Mouse (Mus musculus): ENCODE results near the gene AL731706.1. TPM values are rescaled to one million over a fixed set of nuclear protein-coding genes. Genes with fewer than 3 reads are reported as not detected.
A peak's percentile ranks its signal among the peaks of the same experiment; 100 is the strongest.

AL731706.1 gene
- polyA plus RNA-seq (2014; fragmentation: Nextera tagmentation; extraction: Ambion mirVana): 41.0 and 45.4 TPM in 2 replicates

GRCm38 (mm10) chr2:136891068-136891950 is at the start of gene AL731706.1, which contains the start of the genes Slx4ip and Mkks:
TSS of gene AL731706.1 (minus strand) at chr2:136891389.
TSS of gene Slx4ip (plus strand) at chr2:136891218.
TSS of gene Mkks (minus strand) at chr2:136891389.
- WGBS: under 1% methylated on average over 49 of the region's 49 CpGs
- peak within 1 kb of the TSS; percentile 68 for H3K4me2 ChIP-seq (ENCODE audit: low read length)
- H3K4me3 ChIP-seq (ENCODE audit: control insufficient read depth in 1 of 2, insufficient read depth in 1 of 2, low read depth in 1 of 2, low read length in 2 of 2): peak within 1 kb of the TSS; percentile 87 to 95
- H3K9ac ChIP-seq (ENCODE audit: low read length): peak within 1 kb of the TSS; percentile 87
- 0 out of 2 replicates have a peak, but pooled peaks cover 3% of the 10 kb centered on the region for H3K36me3 ChIP-seq (ENCODE audit: control insufficient read depth, insufficient read depth, low read length)
- peaks cover 0 to 5% of the 10 kb centered on the region in 2 experiments; a peak in 1 of 4 replicates for H3K4me1 ChIP-seq (ENCODE audit: control insufficient read depth in 2 of 2, insufficient read depth in 2 of 2, low read length in 2 of 2)
- no peaks in the 10 kb centered on the region for H3K9me3 ChIP-seq (ENCODE audit: control insufficient read depth, low read length)
- no peaks in the 10 kb centered on the region for H3K27me3 ChIP-seq (ENCODE audit: control insufficient read depth, insufficient read depth, low read length)
- ATAC-seq (ENCODE audit: insufficient number of reproducible peaks, insufficient read depth, low FRiP score, low read depth): peak; percentile 99
- peak within 1 kb of the TSS; percentile 95 to 99 for H3K27ac ChIP-seq (replicated peaks in 1 of 2; ENCODE audit: control insufficient read depth in 1 of 2, insufficient read depth in 1 of 2, low read depth in 2 of 2, low read length in 2 of 2)

- Histone ChIP-seq H3K9me3 (ENCODE audit: control insufficient read depth, low read length) (no peaks in the 10 kb centered on the region), H3K4me2 (ENCODE audit: low read length) (no peak overlapping the region), H3K36me3 (ENCODE audit: control insufficient read depth, insufficient read depth, low read length) (no peaks in the 10 kb centered on the region), H3K9ac (ENCODE audit: low read length) (no peak overlapping the region), H3K27me3 (ENCODE audit: control insufficient read depth, insufficient read depth, low read length) (no peaks in the 10 kb centered on the region), H3K4me3 (ENCODE audit: control insufficient read depth in 1 of 2, insufficient read depth in 1 of 2, low read depth in 1 of 2, low read length in 2 of 2) (no peak overlapping the region), H3K27ac (replicated peaks in 1 of 2; ENCODE audit: control insufficient read depth in 1 of 2, insufficient read depth in 1 of 2, low read depth in 2 of 2, low read length in 2 of 2) (no peak overlapping the region), H3K4me1 (ENCODE audit: control insufficient read depth in 2 of 2, insufficient read depth in 2 of 2, low read length in 2 of 2) (no peaks in the 10 kb centered on the region)
- ATAC-seq (ENCODE audit: insufficient number of reproducible peaks, insufficient read depth, low FRiP score, low read depth): no peak
- WGBS: 89% methylated on average over 1 of the region's 1 CpGs
Observed at GRCm38 (mm10) chr2:136938249-136938648, 47.1 kb upstream of the AL731706.1 start.

GRCm38 (mm10) chr2:136936391-136937288 is 45.5 kb upstream of the AL731706.1 start:
- Histone ChIP-seq H3K9ac (ENCODE audit: low read length) (no peak overlapping the region), H3K36me3 (ENCODE audit: control insufficient read depth, insufficient read depth, low read length) (no peaks in the 10 kb centered on the region), H3K9me3 (ENCODE audit: control insufficient read depth, low read length) (no peaks in the 10 kb centered on the region), H3K4me3 (ENCODE audit: control insufficient read depth in 1 of 2, insufficient read depth in 1 of 2, low read depth in 1 of 2, low read length in 2 of 2) (no peak overlapping the region), H3K27me3 (ENCODE audit: control insufficient read depth, insufficient read depth, low read length) (no peaks in the 10 kb centered on the region), H3K27ac (replicated peaks in 1 of 2; ENCODE audit: control insufficient read depth in 1 of 2, insufficient read depth in 1 of 2, low read depth in 2 of 2, low read length in 2 of 2) (no peak overlapping the region), H3K4me1 (ENCODE audit: control insufficient read depth in 2 of 2, insufficient read depth in 2 of 2, low read length in 2 of 2) (no peaks in the 10 kb centered on the region), H3K4me2 (ENCODE audit: low read length) (no peak overlapping the region)
- no peak for ATAC-seq (ENCODE audit: insufficient number of reproducible peaks, insufficient read depth, low FRiP score, low read depth)
- WGBS: 88% methylated on average over 4 of the region's 4 CpGs

- Histone ChIP-seq H3K9ac (ENCODE audit: low read length) (no peak overlapping the region), H3K27me3 (ENCODE audit: control insufficient read depth, insufficient read depth, low read length) (no peaks in the 10 kb centered on the region), H3K9me3 (ENCODE audit: control insufficient read depth, low read length) (no peaks in the 10 kb centered on the region), H3K36me3 (ENCODE audit: control insufficient read depth, insufficient read depth, low read length) (no peaks in the 10 kb centered on the region), H3K4me2 (ENCODE audit: low read length) (no peak overlapping the region), H3K27ac (replicated peaks in 1 of 2; ENCODE audit: control insufficient read depth in 1 of 2, insufficient read depth in 1 of 2, low read depth in 2 of 2, low read length in 2 of 2) (no peak overlapping the region), H3K4me3 (ENCODE audit: control insufficient read depth in 1 of 2, insufficient read depth in 1 of 2, low read depth in 1 of 2, low read length in 2 of 2) (no peak overlapping the region), H3K4me1 (ENCODE audit: control insufficient read depth in 2 of 2, insufficient read depth in 2 of 2, low read length in 2 of 2) (peaks cover 3 to 13% of the 10 kb centered on the region in 2 experiments)
- ATAC-seq (ENCODE audit: insufficient number of reproducible peaks, insufficient read depth, low FRiP score, low read depth): no peak
- 38% methylated on average over 4 of the region's 4 CpGs for WGBS
Observed at GRCm38 (mm10) chr2:136921003-136921408, 29.8 kb upstream of the AL731706.1 start.

- no peaks in the 10 kb centered on the region for H3K36me3 ChIP-seq (ENCODE audit: control insufficient read depth, insufficient read depth, low read length)
- no peak overlapping the region for H3K4me3 ChIP-seq (ENCODE audit: control insufficient read depth in 1 of 2, insufficient read depth in 1 of 2, low read depth in 1 of 2, low read length in 2 of 2)
- H3K4me1 ChIP-seq (ENCODE audit: control insufficient read depth in 2 of 2, insufficient read depth in 2 of 2, low read length in 2 of 2): peaks cover 3 to 13% of the 10 kb centered on the region in 2 experiments
- 61% methylated on average over 3 of the region's 3 CpGs for WGBS
- no peaks in the 10 kb centered on the region for H3K9me3 ChIP-seq (ENCODE audit: control insufficient read depth, low read length)
- H3K4me2 ChIP-seq (ENCODE audit: low read length): no peak overlapping the region
- H3K27me3 ChIP-seq (ENCODE audit: control insufficient read depth, insufficient read depth, low read length): no peaks in the 10 kb centered on the region
- no peak overlapping the region for H3K27ac ChIP-seq (replicated peaks in 1 of 2; ENCODE audit: control insufficient read depth in 1 of 2, insufficient read depth in 1 of 2, low read depth in 2 of 2, low read length in 2 of 2)
- H3K9ac ChIP-seq (ENCODE audit: low read length): no peak overlapping the region
- no peak for ATAC-seq (ENCODE audit: insufficient number of reproducible peaks, insufficient read depth, low FRiP score, low read depth)
Observed at GRCm38 (mm10) chr2:136920257-136920993, 29.2 kb upstream of the AL731706.1 start.

GRCm38 (mm10) chr2:136919433-136919832 is 28.2 kb upstream of the AL731706.1 start:
- H3K4me1 ChIP-seq (ENCODE audit: control insufficient read depth in 2 of 2, insufficient read depth in 2 of 2, low read length in 2 of 2): peaks cover 3 to 13% of the 10 kb centered on the region in 2 experiments
- no peaks in the 10 kb centered on the region for H3K27me3 ChIP-seq (ENCODE audit: control insufficient read depth, insufficient read depth, low read length)
- no peak overlapping the region for H3K9ac ChIP-seq (ENCODE audit: low read length)
- no peaks in the 10 kb centered on the region for H3K36me3 ChIP-seq (ENCODE audit: control insufficient read depth, insufficient read depth, low read length)
- no peak for ATAC-seq (ENCODE audit: insufficient number of reproducible peaks, insufficient read depth, low FRiP score, low read depth)
- H3K27ac ChIP-seq (replicated peaks in 1 of 2; ENCODE audit: control insufficient read depth in 1 of 2, insufficient read depth in 1 of 2, low read depth in 2 of 2, low read length in 2 of 2): no peak overlapping the region
- H3K9me3 ChIP-seq (ENCODE audit: control insufficient read depth, low read length): no peaks in the 10 kb centered on the region
- H3K4me3 ChIP-seq (ENCODE audit: control insufficient read depth in 1 of 2, insufficient read depth in 1 of 2, low read depth in 1 of 2, low read length in 2 of 2): no peak overlapping the region
- WGBS: 95% methylated on average over 1 of the region's 1 CpGs
- no peak overlapping the region for H3K4me2 ChIP-seq (ENCODE audit: low read length)

Measured in heart, embryonic 14.5 days (tissue).